Mouse (Mus musculus) lung, adult 2 months (tissue): ENCODE results near the gene Med27. TPM values are rescaled to one million over a fixed set of nuclear protein-coding genes. Genes with fewer than 3 reads are reported as not detected.

Source experiments
- DNase-seq: peaks from one replicate; pipeline ENCODE4 v3.0.0; 2022
- H3K4me1 ChIP-seq: fragments of 200-500 bp; 2 replicates; pipeline ENCODE4 v1.6.1; 2011; ENCODE audit warnings: low read length; ENCODE audit not compliant: control insufficient read depth, insufficient read depth
- H3K4me3 ChIP-seq: fragments of 200-500 bp; replicated peaks from 2 replicates; pipeline ENCODE3; 2011; ENCODE audit warnings: low read depth, mild to moderate bottlenecking, control low read depth, low read length; ENCODE audit errors: extremely low read depth
- CTCF ChIP-seq: fragments of 200-500 bp; IDR thresholded peaks from 2 replicates; pipeline ENCODE4 v1.5.1; 2011; ENCODE audit warnings: mild to moderate bottlenecking, low read length, control low read depth; ENCODE audit not compliant: insufficient read depth
- POLR2A ChIP-seq: fragments of 200-500 bp; IDR thresholded peaks from 2 replicates; pipeline ENCODE4 v1.6.1; 2011; ENCODE audit warnings: low read depth, mild to moderate bottlenecking, control low read depth, low read length, borderline replicate concordance; ENCODE audit errors: extremely low read depth
- WGBS: fragments of 180-500 bp; shearing (Covaris S2); methylation state at CpG from one replicate; pipeline ENCODE4 v1.1.7; 2018; 5-methylcytosine and 5-hydroxymethylcytosine counted together
- polyA plus RNA-seq: library from polyadenylated mRNA; depleted of rRNA; stranded (reverse); fragments of >200 nt; gene quantifications from 2 replicates; pipeline ENCODE4 v1.2.3, GENCODE M21; 2012

Med27 gene
- polyA plus RNA-seq, 1 experiment, result 38.7 TPM

- 79% methylated on average over 1 of the region's 1 CpGs for WGBS
- no peak for DNase-seq
- Histone ChIP-seq H3K4me3 (no peak overlapping the region), H3K4me1 (peaks cover 7% of the 10 kb centered on the region)
- TF ChIP-seq POLR2A, result no peak
- no peak for TF ChIP-seq CTCF
Observed at GRCm38 (mm10) chr2:29459648-29460047, 113.0 kb downstream of the Med27 start.

- Histone ChIP-seq H3K4me3 (no peak overlapping the region), H3K4me1 (peaks cover 6% of the 10 kb centered on the region)
- 85% methylated on average over 2 of the region's 2 CpGs for WGBS
- DNase-seq, result no peak
- TF ChIP-seq CTCF, result no peak
- TF ChIP-seq POLR2A, result no peak
Observed at GRCm38 (mm10) chr2:29461841-29462240, 115.2 kb downstream of the Med27 start.

- no peak for TF ChIP-seq POLR2A
Observed at GRCm38 (mm10) chr2:29463039-29463585, 116.5 kb downstream of the Med27 start.

GRCm38 (mm10) chr2:29464851-29465648, 118.4 kb downstream of the Med27 start:
- peaks cover 6% of the 10 kb centered on the region for H3K4me1 ChIP-seq
- no peak for TF ChIP-seq POLR2A
- TF ChIP-seq CTCF, result no peak
- DNase-seq, result no peak
- 68% methylated on average over 9 of the region's 9 CpGs for WGBS
- no peak overlapping the region for H3K4me3 ChIP-seq

More at GRCm38 (mm10) chr2:29463039-29463585, 116.5 kb downstream of the Med27 start:
- peaks cover 6% of the 10 kb centered on the region for H3K4me1 ChIP-seq
- DNase-seq, result no peak
- no peak overlapping the region for H3K4me3 ChIP-seq
- WGBS, result 72% methylated on average over 6 of the region's 6 CpGs

- no peak for DNase-seq
- TF ChIP-seq POLR2A (no peak), CTCF (no peak)
- 57% methylated on average over 3 of the region's 3 CpGs for WGBS
Observed at GRCm38 (mm10) chr2:29465649-29466137, 119.1 kb downstream of the Med27 start.

GRCm38 (mm10) chr2:29466396-29466795, 119.8 kb downstream of the Med27 start:
- 41% methylated on average over 4 of the region's 4 CpGs for WGBS
- TF ChIP-seq CTCF, result no peak
- no peak for TF ChIP-seq POLR2A
- no peak overlapping the region for H3K4me3 ChIP-seq
- peaks cover 6% of the 10 kb centered on the region for H3K4me1 ChIP-seq
- no peak for DNase-seq

More at GRCm38 (mm10) chr2:29465649-29466137, 119.1 kb downstream of the Med27 start:
- Histone ChIP-seq H3K4me1 (peaks cover 6% of the 10 kb centered on the region), H3K4me3 (no peak overlapping the region)

GRCm38 (mm10) chr2:29468517-29468936, 121.9 kb downstream of the Med27 start:
- peaks cover 6% of the 10 kb centered on the region for H3K4me1 ChIP-seq
- 86% methylated on average over 15 of the region's 15 CpGs for WGBS
- no peak for TF ChIP-seq POLR2A
- no peak for TF ChIP-seq CTCF
- no peak overlapping the region for H3K4me3 ChIP-seq
- DNase-seq, result no peak

GRCm38 (mm10) chr2:29472952-29473437, 126.4 kb downstream of the Med27 start:
- no peaks in the 10 kb centered on the region for H3K4me1 ChIP-seq
- DNase-seq, result no peak
- H3K4me3 ChIP-seq, result no peak overlapping the region
- 87% methylated on average over 4 of the region's 4 CpGs for WGBS
- no peak for TF ChIP-seq CTCF
- TF ChIP-seq POLR2A, result no peak

- TF ChIP-seq CTCF (no peak), POLR2A (no peak)
- WGBS, result 46% methylated on average over 2 of the region's 2 CpGs
- Histone ChIP-seq H3K4me3 (no peak overlapping the region), H3K4me1 (no peaks in the 10 kb centered on the region)
- DNase-seq, result no peak
Observed at GRCm38 (mm10) chr2:29473907-29474306, 127.3 kb downstream of the Med27 start.
